Mouse (Mus musculus) megakaryocyte, adult 5-6 weeks (primary cell): ENCODE data around the gene Tceal5. TPM values are rescaled to one million over a fixed set of nuclear protein-coding genes. Genes with fewer than 3 reads are reported as not detected.
A peak's percentile ranks its signal among the peaks of the same experiment; 100 is the strongest.

Experiments
- ATAC-seq: 2 replicates; pipeline ENCODE4 v1.8.0; 2016; ENCODE audit warnings: mild to moderate bottlenecking, inconsistent platforms; ENCODE audit not compliant: poor library complexity, severe bottlenecking
- total RNA-seq, 2 experiments: library from RNA; stranded (forward) in 1 of 2; stranded (reverse) in 1 of 2; fragments of 153-499, 151-499 nt in 1 of 2; fragments of 221-1000, 200-1000 nt in 1 of 2; gene quantifications; 2 replicates each; pipeline versions ENCODE4 v1.2.3 to v1.2.4; 2015 to 2017

The Tceal5 gene
- total RNA-seq, 2 experiments from 2014 or later, result not detected

GRCm38 (mm10) chrX:136172786-136173185 lies 30.9 kb downstream of the Tceal5 start:
- ATAC-seq, result no peak

- ATAC-seq, result peak; percentile 96
These were observed 31.5 kb downstream of the Tceal5 start, which contains the start of gene Tceal8 for GRCm38 (mm10) chrX:136172118-136172551. Tceal8 (minus strand) TSS chrX:136172342.

- peak; percentile 63 for ATAC-seq
These were observed 32.2 kb downstream of the Tceal5 start for GRCm38 (mm10) chrX:136171189-136172117.

GRCm38 (mm10) chrX:136170625-136171024 lies 33.1 kb downstream of the Tceal5 start:
- ATAC-seq, result no peak

Other genes starting within 250 kb of the Tceal5 start
- not detected in 2 replicates for gene Arxes2, start 210.1 kb downstream of the Tceal5 start, total RNA-seq (2015)
- not detected in 2 replicates for gene Arxes2, start 210.1 kb downstream of the Tceal5 start, total RNA-seq (2017)
- gene Arxes1, start 170.5 kb downstream of the Tceal5 start, total RNA-seq (2015), result 0.16 TPM in 1 of 2 replicates, not detected in the other
- gene Arxes1, start 170.5 kb downstream of the Tceal5 start, total RNA-seq (2017), result not detected in 2 replicates
- gene Bex2, start 135.6 kb downstream of the Tceal5 start, total RNA-seq (2015), result not detected in 2 replicates
- gene Bex2, start 135.6 kb downstream of the Tceal5 start, total RNA-seq (2017), result 0.65 TPM in 1 of 2 replicates, not detected in the other
- gene Nxf3, start 118.6 kb downstream of the Tceal5 start, total RNA-seq (2015), result not detected in 2 replicates
- gene Nxf3, start 118.6 kb downstream of the Tceal5 start, total RNA-seq (2017), result not detected in 2 replicates
- gene Bex4, start 64.9 kb downstream of the Tceal5 start, total RNA-seq (2015), result 0.58 and 0.62 TPM in 2 replicates
- gene Bex4, start 64.9 kb downstream of the Tceal5 start, total RNA-seq (2017), result 2.0 and 2.1 TPM in 2 replicates
- gene Tceal8, start 31.5 kb downstream of the Tceal5 start, total RNA-seq (2015), result 20.6 and 26.5 TPM in 2 replicates
- 34.4 and 39.0 TPM in 2 replicates for gene Tceal8, start 31.5 kb downstream of the Tceal5 start, total RNA-seq (2017)
- not detected in 2 replicates for gene Tceal7, start 10.9 kb upstream of the Tceal5 start, total RNA-seq (2015)
- gene Tceal7, start 10.9 kb upstream of the Tceal5 start, total RNA-seq (2017), result not detected in 2 replicates
- not detected in 2 replicates for gene Bex1, start 11.6 kb upstream of the Tceal5 start, total RNA-seq (2015)
- gene Bex1, start 11.6 kb upstream of the Tceal5 start, total RNA-seq (2017), result not detected in 2 replicates
- 75.3 and 100 TPM in 2 replicates for gene Tceal9, start 41.2 kb upstream of the Tceal5 start, total RNA-seq (2015)
- gene Tceal9, start 41.2 kb upstream of the Tceal5 start, total RNA-seq (2017), result 127 and 154 TPM in 2 replicates
- 55.7 and 64.5 TPM in 2 replicates for gene Bex3, start 66.4 kb upstream of the Tceal5 start, total RNA-seq (2015)
- gene Bex3, start 66.4 kb upstream of the Tceal5 start, total RNA-seq (2017), result 38.5 and 38.8 TPM in 2 replicates